12 mouse cellular contexts compared by ENCODE assay signal in genomic region chr5:150402832-150403447, GRCm38 (mm10).
A peak's percentile ranks its signal among the peaks of the same experiment; 100 is the strongest.
DNase-seq lines count a peak whose midpoint lies in the region; ATAC-seq lines count a peak whose summit lies in the region.
"Had no signal": no experiment of that assay in that cellular context is flagged by ENCODE, and none has a peak within 500 bp of the region (broad histone marks: within the 10 kb centered on the region; RNA-seq: fewer than 3 reads in every experiment).

No protein-coding gene starts in this region.

- 23% methylated on average over 13 of the region's 13 CpGs for WGBS in forebrain, embryonic 12.5 days
- WGBS in forebrain, embryonic 16.5 days: 24% methylated on average over 13 of the region's 13 CpGs
- WGBS in liver, embryonic 11.5 days: 31% methylated on average over 13 of the region's 13 CpGs
- 39% methylated on average over 13 of the region's 13 CpGs for WGBS in liver, embryonic 12.5 days (ENCODE audit: insufficient replicate concordance)
- WGBS in forebrain, embryonic 13.5 days: 22% methylated on average over 13 of the region's 13 CpGs

- no peaks in the 10 kb centered on the region for H3K4me1 ChIP-seq in forebrain, embryonic 12.5 days
- H3K4me1 ChIP-seq in forebrain, embryonic 16.5 days (replicated peaks; ENCODE audit: control insufficient read depth, insufficient read depth, low read length): no peaks in the 10 kb centered on the region
- H3K4me1 ChIP-seq in liver, embryonic 11.5 days (replicated peaks; ENCODE audit: control insufficient read depth, insufficient read depth, low read length): no peaks in the 10 kb centered on the region
- H3K4me1 ChIP-seq in liver, embryonic 12.5 days: no peaks in the 10 kb centered on the region
- H3K4me1 ChIP-seq in forebrain, embryonic 13.5 days: no peaks in the 10 kb centered on the region
- H3K4me1 ChIP-seq: megakaryocyte, embryonic 14.5 days had no signal

- no peaks in the 10 kb centered on the region for H3K27me3 ChIP-seq in forebrain, embryonic 12.5 days
- H3K27me3 ChIP-seq in forebrain, embryonic 16.5 days (replicated peaks; ENCODE audit: control insufficient read depth, insufficient read depth, low read length): no peaks in the 10 kb centered on the region
- no peaks in the 10 kb centered on the region for H3K27me3 ChIP-seq in liver, embryonic 11.5 days (replicated peaks; ENCODE audit: control insufficient read depth, insufficient read depth, low read length)
- no peaks in the 10 kb centered on the region for H3K27me3 ChIP-seq in liver, embryonic 12.5 days (replicated peaks)
- no peaks in the 10 kb centered on the region for H3K27me3 ChIP-seq in forebrain, embryonic 13.5 days
- H3K27me3 ChIP-seq: megakaryocyte, embryonic 14.5 days had no signal

- 0 out of 2 replicates have a peak, but pooled peaks have one; percentile 44 for ATAC-seq in forebrain, embryonic 12.5 days (ENCODE audit: low FRiP score)
- ATAC-seq in forebrain, embryonic 16.5 days: no peak
- ATAC-seq in liver, embryonic 11.5 days (replicated peaks; ENCODE audit: low FRiP score): no peak
- ATAC-seq in liver, embryonic 12.5 days: no peak
- ATAC-seq in forebrain, embryonic 13.5 days: no peak

- H3K27ac ChIP-seq in forebrain, embryonic 12.5 days: no peak overlapping the region
- no peak overlapping the region for H3K27ac ChIP-seq in forebrain, embryonic 16.5 days (ENCODE audit: low read length)
- no peak overlapping the region for H3K27ac ChIP-seq in liver, embryonic 11.5 days (ENCODE audit: low read depth, low read length)
- H3K27ac ChIP-seq in liver, embryonic 12.5 days: no peak overlapping the region
- no peak overlapping the region for H3K27ac ChIP-seq in forebrain, embryonic 13.5 days

- peaks cover 8% of the 10 kb centered on the region; the same call in 1 of the 2 replicates for H3K36me3 ChIP-seq in forebrain, embryonic 12.5 days (replicated peaks)
- H3K36me3 ChIP-seq in forebrain, embryonic 16.5 days (ENCODE audit: control insufficient read depth, insufficient read depth): peaks cover 27% of the 10 kb centered on the region
- H3K36me3 ChIP-seq in liver, embryonic 11.5 days (ENCODE audit: control insufficient read depth, insufficient read depth, low read length): no peaks in the 10 kb centered on the region
- H3K36me3 ChIP-seq in liver, embryonic 12.5 days: 0 out of 2 replicates have a peak, but pooled peaks cover 3% of the 10 kb centered on the region
- peaks cover 59% of the 10 kb centered on the region for H3K36me3 ChIP-seq in forebrain, embryonic 13.5 days (ENCODE audit: poor library complexity, severe bottlenecking)

- H3K4me3 ChIP-seq in forebrain, embryonic 12.5 days (replicated peaks): no peak overlapping the region
- H3K4me3 ChIP-seq in forebrain, embryonic 16.5 days (replicated peaks; ENCODE audit: low read length): no peak overlapping the region
- no peak overlapping the region for H3K4me3 ChIP-seq in liver, embryonic 11.5 days (ENCODE audit: low read depth, low read length)
- no peak overlapping the region for H3K4me3 ChIP-seq in liver, embryonic 12.5 days
- no peak overlapping the region for H3K4me3 ChIP-seq in forebrain, embryonic 13.5 days
- H3K4me3 ChIP-seq: megakaryocyte, embryonic 14.5 days had no signal

- H3K9ac ChIP-seq in forebrain, embryonic 12.5 days: no peak overlapping the region
- H3K9ac ChIP-seq in forebrain, embryonic 16.5 days (replicated peaks; ENCODE audit: low read depth, low read length): no peak overlapping the region
- no peak overlapping the region for H3K9ac ChIP-seq in liver, embryonic 11.5 days (ENCODE audit: low read depth, low read length)
- no peak overlapping the region for H3K9ac ChIP-seq in liver, embryonic 12.5 days
- no peak overlapping the region for H3K9ac ChIP-seq in forebrain, embryonic 13.5 days

- no peaks in the 10 kb centered on the region for H3K9me3 ChIP-seq in forebrain, embryonic 12.5 days
- H3K9me3 ChIP-seq in forebrain, embryonic 16.5 days (ENCODE audit: control insufficient read depth, low read length): no peaks in the 10 kb centered on the region; the same call in 1 of the 2 replicates
- H3K9me3 ChIP-seq in liver, embryonic 11.5 days (ENCODE audit: control insufficient read depth, low read length): no peaks in the 10 kb centered on the region
- no peaks in the 10 kb centered on the region for H3K9me3 ChIP-seq in liver, embryonic 12.5 days (replicated peaks)
- no peaks in the 10 kb centered on the region for H3K9me3 ChIP-seq in forebrain, embryonic 13.5 days (replicated peaks)

- no peak for DNase-seq in liver, embryonic 11.5 days (ENCODE audit: low spot score)
- DNase-seq in retina, embryonic 14.5 days (ENCODE audit: low spot score): peak; percentile 32
- DNase-seq in layer of hippocampus, adult 18-20 months (ENCODE audit: low spot score in 2 of 2): no peak
- no peak for DNase-seq in thymus, postnatal 25 days
- DNase-seq: adrenal gland, adult 2 months; B cell, adult 2 months had no signal

- H3K4me2 ChIP-seq in forebrain, embryonic 12.5 days: 0 out of 2 replicates have a peak overlapping the region, but pooled peaks have one; percentile 19
- H3K4me2 ChIP-seq in forebrain, embryonic 16.5 days (ENCODE audit: low read length): no peak overlapping the region
- peak overlapping the region; percentile 4; the same call in 1 of the 2 replicates for H3K4me2 ChIP-seq in liver, embryonic 11.5 days
- no peak overlapping the region for H3K4me2 ChIP-seq in liver, embryonic 12.5 days
- peak overlapping the region; percentile 19; the same call in 1 of the 2 replicates for H3K4me2 ChIP-seq in forebrain, embryonic 13.5 days
- H3K4me2 ChIP-seq: heart, embryonic 11.5 days had no signal

Comparison
In these comparisons a context has a peak if more than half of its experiments do, and no peak if none do; other contexts are left out.
1. H3K4me2 ChIP-seq: peak in forebrain, embryonic 12.5 days (single experiment), liver, embryonic 11.5 days (single experiment) and forebrain, embryonic 13.5 days (single experiment); none in forebrain, embryonic 16.5 days (single experiment) and liver, embryonic 12.5 days (single experiment).